Mouse (Mus musculus): ENCODE data around the gene Tmem43.

DNA sequence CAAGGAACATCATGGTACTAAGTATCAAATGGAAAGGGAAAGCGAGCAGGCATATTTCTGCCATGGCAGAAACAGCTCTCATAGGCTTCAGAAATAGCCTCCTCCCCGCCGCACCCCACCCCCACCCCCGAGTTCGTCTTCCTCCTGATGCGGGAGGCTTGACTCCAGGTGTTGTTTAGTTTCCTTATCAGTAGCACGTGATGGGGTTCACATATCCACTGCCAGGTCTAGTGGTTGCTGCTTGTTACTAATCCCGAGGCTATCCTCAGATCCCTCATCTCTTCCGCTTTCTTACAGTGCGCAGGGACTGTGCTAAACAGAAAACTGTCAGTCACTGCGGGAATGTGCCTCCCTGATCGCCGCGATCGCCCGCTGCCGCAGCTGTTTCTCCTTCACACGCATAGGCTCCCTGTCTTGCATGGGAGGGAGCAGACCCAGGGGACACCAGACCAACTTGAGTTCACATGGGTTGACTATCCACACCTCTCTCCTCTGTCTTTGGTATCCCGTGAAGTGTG, 32.3 kb upstream of the Tmem43 start:
- TF ChIP-seq CHD2 (IDR thresholded peaks at IDR 0.05; ENCODE audit: low read depth, low read length) = no peak
- TF ChIP-seq ZC3H11A (IDR thresholded peaks at IDR 0.05; ENCODE audit: borderline replicate concordance, low read depth, low read length) = no peak

Measured in ES-E14 (cell line).